In the genomic region with DNA sequence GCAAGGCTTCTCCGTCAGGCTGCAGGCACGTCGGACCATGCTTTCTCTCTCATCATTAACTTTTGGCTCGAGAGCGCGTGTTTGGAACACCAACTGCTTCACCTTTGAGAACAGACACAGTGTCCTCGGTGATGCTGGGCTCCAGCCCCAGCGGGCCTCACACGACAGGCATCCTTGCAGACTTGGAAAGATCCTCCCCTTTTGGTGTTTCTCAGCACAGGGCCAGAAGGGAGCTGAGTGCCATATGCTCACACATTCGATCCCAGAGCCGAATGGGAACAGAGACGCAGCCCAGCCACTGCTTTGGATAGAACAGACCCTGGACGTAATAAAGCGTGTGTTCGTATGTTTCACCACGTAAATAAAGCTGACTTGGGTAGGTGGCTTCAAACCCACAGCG, we compare ENCODE assay signal across 27 mouse cellular contexts.
DNase-seq lines count a peak whose midpoint lies in the region; ATAC-seq lines count a peak whose summit lies in the region.
"Had no signal": no experiment of that assay in that cellular context is flagged by ENCODE, and none has a peak within 500 bp of the region (broad histone marks: within the 10 kb centered on the region; RNA-seq: fewer than 3 reads in every experiment).

No protein-coding gene starts in this region.

- DNase-seq in left cerebral cortex, postnatal 4 days, result peak; percentile 9
- DNase-seq in left cerebral cortex, adult 11 months (ENCODE audit: low spot score), result no peak
- peak; percentile 49 to 62 for DNase-seq in cerebellum, postnatal 25 days
- DNase-seq in spleen, postnatal 4 days (ENCODE audit: low spot score in 2 of 2), result no peak
- no peak for DNase-seq in spleen, postnatal 10 days (ENCODE audit: low spot score in 2 of 2)
- DNase-seq: adrenal gland, postnatal 25 days; kidney, adult 2 months; kidney, postnatal 25 days; lung, adult 18-20 months; lung, postnatal 14 days; right cerebral cortex, postnatal 14 days; spleen, adult 18-20 months; thymus, adult 18-20 months; thymus, postnatal 4 days had no signal

- H3K4me3 ChIP-seq in forebrain, embryonic 13.5 days, result no peak overlapping the region
- no peak overlapping the region for H3K4me3 ChIP-seq in forebrain, embryonic 12.5 days (replicated peaks)
- H3K4me3 ChIP-seq: embryonic facial prominence, embryonic 13.5 days; heart, embryonic 10.5 days; hindbrain, embryonic 12.5 days; megakaryocyte, embryonic 14.5 days; neural tube, embryonic 15.5 days; stomach, embryonic 15.5 days had no signal

- no peaks in the 10 kb centered on the region for H3K4me1 ChIP-seq in forebrain, embryonic 13.5 days
- no peaks in the 10 kb centered on the region for H3K4me1 ChIP-seq in forebrain, embryonic 12.5 days
- H3K4me1 ChIP-seq: embryonic facial prominence, embryonic 13.5 days; heart, embryonic 10.5 days; hindbrain, embryonic 12.5 days; megakaryocyte, embryonic 14.5 days; neural tube, embryonic 15.5 days; stomach, embryonic 15.5 days had no signal

- ATAC-seq in forebrain, embryonic 13.5 days, result peak; percentile 33; the same call in 1 of the 2 replicates
- ATAC-seq in forebrain, embryonic 12.5 days (ENCODE audit: low FRiP score), result no peak
- ATAC-seq in erythroblast, adult 5-6 weeks (replicated peaks; ENCODE audit: low FRiP score, poor library complexity, severe bottlenecking), result no peak
- ATAC-seq: inflammation-experienced regulatory T-cells, adult 6 months; midbrain, embryonic 16.5 days had no signal

- no peak overlapping the region for H3K4me2 ChIP-seq in forebrain, embryonic 13.5 days
- H3K4me2 ChIP-seq in forebrain, embryonic 12.5 days, result no peak overlapping the region
- H3K4me2 ChIP-seq: embryonic facial prominence, embryonic 13.5 days; hindbrain, embryonic 12.5 days; liver, embryonic 11.5 days; neural tube, embryonic 15.5 days; stomach, embryonic 15.5 days had no signal

- H3K9ac ChIP-seq in forebrain, embryonic 13.5 days, result no peak overlapping the region
- H3K9ac ChIP-seq in forebrain, embryonic 12.5 days, result no peak overlapping the region
- H3K9ac ChIP-seq: embryonic facial prominence, embryonic 13.5 days; hindbrain, embryonic 12.5 days; neural tube, embryonic 15.5 days; stomach, embryonic 15.5 days had no signal

- intact Hi-C loops in left cerebral cortex, postnatal 4 days (cut with DNase I), result no loop called here

- no peaks in the 10 kb centered on the region for H3K9me3 ChIP-seq in forebrain, embryonic 13.5 days (replicated peaks)
- no peaks in the 10 kb centered on the region for H3K9me3 ChIP-seq in forebrain, embryonic 12.5 days
- H3K9me3 ChIP-seq: embryonic facial prominence, embryonic 13.5 days; heart, embryonic 10.5 days; hindbrain, embryonic 12.5 days; neural tube, embryonic 15.5 days; stomach, embryonic 15.5 days had no signal

- H3K27ac ChIP-seq in forebrain, embryonic 13.5 days, result peak overlapping the region; percentile 7; the same call in 1 of the 2 replicates
- no peak overlapping the region for H3K27ac ChIP-seq in forebrain, embryonic 12.5 days
- H3K27ac ChIP-seq: embryonic facial prominence, embryonic 13.5 days; heart, embryonic 10.5 days; hindbrain, embryonic 12.5 days; neural tube, embryonic 15.5 days; stomach, embryonic 15.5 days had no signal

- H3K36me3 ChIP-seq in forebrain, embryonic 13.5 days (ENCODE audit: poor library complexity, severe bottlenecking), result no peaks in the 10 kb centered on the region
- no peaks in the 10 kb centered on the region for H3K36me3 ChIP-seq in forebrain, embryonic 12.5 days (replicated peaks)
- H3K36me3 ChIP-seq: embryonic facial prominence, embryonic 13.5 days; heart, embryonic 10.5 days; hindbrain, embryonic 12.5 days; neural tube, embryonic 15.5 days; stomach, embryonic 15.5 days had no signal

- H3K27me3 ChIP-seq in forebrain, embryonic 13.5 days, result no peaks in the 10 kb centered on the region
- H3K27me3 ChIP-seq in forebrain, embryonic 12.5 days, result no peaks in the 10 kb centered on the region
- H3K27me3 ChIP-seq: CH12.LX; embryonic facial prominence, embryonic 13.5 days; hindbrain, embryonic 12.5 days; megakaryocyte, embryonic 14.5 days; neural tube, embryonic 15.5 days; stomach, embryonic 15.5 days had no signal

- 83% methylated on average over 17 of the region's 17 CpGs for WGBS in forebrain, embryonic 13.5 days
- WGBS in forebrain, embryonic 12.5 days, result 92% methylated on average over 17 of the region's 17 CpGs

Comparison
In these comparisons a context has a peak if more than half of its experiments do, and no peak if none do; other contexts are left out.
1. DNase-seq: peak in left cerebral cortex, postnatal 4 days (single experiment) and cerebellum, postnatal 25 days (2 of 2); none in left cerebral cortex, adult 11 months (single experiment), spleen, postnatal 4 days (0 of 2) and spleen, postnatal 10 days (0 of 2).